Mouse (Mus musculus) MEL (cell line): ENCODE results near the gene Sv2a. TPM values are rescaled to one million over a fixed set of nuclear protein-coding genes. Genes with fewer than 3 reads are reported as not detected.
A peak's percentile ranks its signal among the peaks of the same experiment; 100 is the strongest.

Source experiments
- DNase-seq: peaks from one replicate; pipeline ENCODE4 v3.0.0; 2011; ENCODE audit warnings: low read depth, low spot score
- H3K27ac ChIP-seq: 2 replicates; pipeline ENCODE4 v1.5.1; 2012; ENCODE audit warnings: low read depth, mild to moderate bottlenecking, control low read depth, low read length, moderate library complexity; ENCODE audit not compliant: control insufficient read depth
- H3K27me3 ChIP-seq, 2 experiments: fragments of 150-350 bp in 1 of 2; sonication (generic) in 1 of 2; 2 replicates each; pipeline ENCODE4 v1.6.1; 2012; ENCODE audit warnings: low read length in 2 of 2, mild to moderate bottlenecking in 2 of 2, improper control_type of control experiment in 1 of 2, moderate library complexity in 1 of 2; ENCODE audit not compliant: insufficient read depth in 2 of 2, control insufficient read depth in 1 of 2
- H3K36me3 ChIP-seq, 2 experiments: 2 replicates each; pipeline ENCODE4 v1.6.1; 2012 to 2014; ENCODE audit warnings: low read length in 2 of 2, improper control_type of control experiment in 1 of 2, inconsistent platforms in 1 of 2, mild to moderate bottlenecking in 1 of 2; ENCODE audit not compliant: insufficient read depth in 2 of 2, control insufficient read depth in 1 of 2
- H3K4me1 ChIP-seq, 2 experiments: fragments of 150-350 bp in 1 of 2; sonication (generic) in 1 of 2; 2 replicates each; pipeline ENCODE4 v1.6.1; 2012; ENCODE audit warnings: low read length in 2 of 2, improper control_type of control experiment in 1 of 2, mild to moderate bottlenecking in 1 of 2; ENCODE audit not compliant: insufficient read depth in 2 of 2, control insufficient read depth in 1 of 2
- H3K4me3 ChIP-seq, 2 experiments: fragments of 150-350 bp in 1 of 2; sonication (generic) in 1 of 2; 2 replicates each; pipeline ENCODE4 v1.5.1; 2012; ENCODE audit warnings: low read depth in 2 of 2, low read length in 2 of 2, mild to moderate bottlenecking in 2 of 2, moderate library complexity in 2 of 2, control low read depth in 1 of 2, improper control_type of control experiment in 1 of 2; ENCODE audit not compliant: control insufficient read depth in 1 of 2, insufficient read depth in 1 of 2
- H3K79me2 ChIP-seq: 2 replicates; pipeline ENCODE4 v1.6.1; 2012; ENCODE audit warnings: mild to moderate bottlenecking, low read length, moderate library complexity; ENCODE audit not compliant: control insufficient read depth, poor library complexity, insufficient read depth
- H3K9ac ChIP-seq: 2 replicates; pipeline ENCODE4 v1.6.1; 2012; ENCODE audit warnings: low read depth, mild to moderate bottlenecking, control low read depth, low read length, moderate library complexity; ENCODE audit not compliant: control insufficient read depth, poor library complexity, severe bottlenecking
- H3K9me3 ChIP-seq: fragments of 150-350 bp; sonication (generic); replicated peaks from 2 replicates; pipeline ENCODE4 v1.6.1; 2012; ENCODE audit warnings: mild to moderate bottlenecking, low read length, improper control_type of control experiment, moderate library complexity; ENCODE audit not compliant: insufficient read depth
- BHLHE40 ChIP-seq: IDR thresholded peaks from 2 replicates; pipeline ENCODE4 v1.6.1; 2012; ENCODE audit warnings: low read depth, mild to moderate bottlenecking, inconsistent platforms, low read length, improper control_type of control experiment, borderline replicate concordance
- CHD1 ChIP-seq: IDR thresholded peaks from 2 replicates; pipeline ENCODE4 v1.6.1; 2012; ENCODE audit warnings: low read depth, mild to moderate bottlenecking, inconsistent platforms, low read length, improper control_type of control experiment
- CHD2 ChIP-seq: IDR thresholded peaks from 2 replicates; pipeline ENCODE4 v1.6.1; 2011; ENCODE audit warnings: low read length, improper control_type of control experiment
- E2F4 ChIP-seq: IDR thresholded peaks from 2 replicates; pipeline ENCODE4 v1.6.1; 2011; ENCODE audit warnings: low read depth, low read length, improper control_type of control experiment, borderline replicate concordance
- ETS1 ChIP-seq: IDR thresholded peaks from 2 replicates; pipeline ENCODE4 v1.6.1; 2012; ENCODE audit warnings: low read depth, mild to moderate bottlenecking, inconsistent platforms, low read length, improper control_type of control experiment, moderate library complexity
- GABPA ChIP-seq: IDR thresholded peaks from 2 replicates; pipeline ENCODE4 v1.6.1; 2012; ENCODE audit warnings: low read depth, mild to moderate bottlenecking, inconsistent platforms, low read length, improper control_type of control experiment, moderate library complexity
- GATA1 ChIP-seq: IDR thresholded peaks from 2 replicates; pipeline ENCODE4 v1.6.1; 2011; ENCODE audit warnings: low read depth, low read length, improper control_type of control experiment
- MAX ChIP-seq: IDR thresholded peaks from 2 replicates; pipeline ENCODE4 v1.6.1; 2011; ENCODE audit warnings: low read length, improper control_type of control experiment
- MEF2A ChIP-seq: IDR thresholded peaks from 2 replicates; pipeline ENCODE4 v1.6.1; 2014; ENCODE audit warnings: low read depth, mild to moderate bottlenecking, inconsistent platforms, low read length, improper control_type of control experiment; ENCODE audit not compliant: poor library complexity, insufficient replicate concordance, severe bottlenecking; ENCODE audit errors: extremely low read depth
- MXI1 ChIP-seq: IDR thresholded peaks from 2 replicates; pipeline ENCODE4 v1.6.1; 2011; ENCODE audit warnings: mild to moderate bottlenecking, low read depth, low read length, improper control_type of control experiment
- MYB ChIP-seq: IDR thresholded peaks from 2 replicates; pipeline ENCODE4 v1.6.1; 2011; ENCODE audit warnings: mild to moderate bottlenecking, low read depth, low read length, improper control_type of control experiment
- NELFE ChIP-seq: IDR thresholded peaks from 2 replicates; pipeline ENCODE4 v1.6.1; 2011; ENCODE audit warnings: low read depth, low read length, improper control_type of control experiment
- POLR2A ChIP-seq, 2 experiments: IDR thresholded peaks; 2 replicates each; pipeline ENCODE4 v1.6.1; 2011 to 2012; ENCODE audit warnings: low read length in 2 of 2, mild to moderate bottlenecking in 2 of 2, control low read depth in 1 of 2, improper control_type of control experiment in 1 of 2, low read depth in 1 of 2, moderate library complexity in 1 of 2; ENCODE audit not compliant: control insufficient read depth in 1 of 2, insufficient read depth in 1 of 2, poor library complexity in 1 of 2
- POLR2AphosphoS2 ChIP-seq: IDR thresholded peaks from 2 replicates; pipeline ENCODE4 v1.6.1; 2011; ENCODE audit warnings: low read length, improper control_type of control experiment
- POLR2AphosphoS5 ChIP-seq: IDR thresholded peaks from 2 replicates; pipeline ENCODE4 v1.6.1; 2012; ENCODE audit warnings: low read depth, borderline replicate concordance, mild to moderate bottlenecking, inconsistent platforms, low read length, moderate library complexity, mixed read lengths
- RAD21 ChIP-seq: IDR thresholded peaks from 2 replicates; pipeline ENCODE4 v1.6.1; 2011; ENCODE audit warnings: mild to moderate bottlenecking, low read depth, low read length, improper control_type of control experiment
- SIN3A ChIP-seq: IDR thresholded peaks from 2 replicates; pipeline ENCODE4 v1.6.1; 2012; ENCODE audit warnings: low read length, improper control_type of control experiment, inconsistent platforms
- TCF12 ChIP-seq: IDR thresholded peaks from 2 replicates; pipeline ENCODE4 v1.6.1; 2014; ENCODE audit warnings: low read depth, mild to moderate bottlenecking, inconsistent platforms, low read length, improper control_type of control experiment, moderate library complexity
- USF1 ChIP-seq: IDR thresholded peaks from 2 replicates; pipeline ENCODE4 v1.6.1; 2014; ENCODE audit warnings: low read depth, mild to moderate bottlenecking, inconsistent platforms, low read length, improper control_type of control experiment, moderate library complexity
- USF2 ChIP-seq, 2 experiments: IDR thresholded peaks; 2 replicates each; pipeline ENCODE4 v1.6.1; 2011 to 2012; ENCODE audit warnings: improper control_type of control experiment in 2 of 2, low read length in 2 of 2, borderline replicate concordance in 1 of 2, inconsistent platforms in 1 of 2, low read depth in 1 of 2, mild to moderate bottlenecking in 1 of 2; ENCODE audit not compliant: insufficient read depth in 1 of 2
- ZC3H11A ChIP-seq: IDR thresholded peaks from 2 replicates; pipeline ENCODE4 v1.6.1; 2012; ENCODE audit warnings: low read depth, mild to moderate bottlenecking, inconsistent platforms, low read length, improper control_type of control experiment
- ZKSCAN1 ChIP-seq: IDR thresholded peaks from 2 replicates; pipeline ENCODE4 v1.6.1; 2012; ENCODE audit warnings: low read depth, mild to moderate bottlenecking, inconsistent platforms, low read length, improper control_type of control experiment, moderate library complexity
- ZMIZ1 ChIP-seq: IDR thresholded peaks from 2 replicates; pipeline ENCODE4 v1.6.1; 2012; ENCODE audit warnings: low read depth, mild to moderate bottlenecking, inconsistent platforms, low read length, improper control_type of control experiment, moderate library complexity
- ZNF384 ChIP-seq: IDR thresholded peaks from 2 replicates; pipeline ENCODE4 v1.6.1; 2012; ENCODE audit warnings: low read depth, mild to moderate bottlenecking, inconsistent platforms, low read length, improper control_type of control experiment
- polyA plus RNA-seq, 2 experiments: library from polyadenylated mRNA; stranded (reverse) in 1 of 2; unstranded in 1 of 2; fragments of >175 nt in 1 of 2; fragments of >200 nt in 1 of 2; gene quantifications; 2 replicates each; pipeline versions ENCODE4 v1.2.1 to v1.2.4; 2012; ENCODE audit warnings: low replicate concordance in 2 of 2, low read depth in 1 of 2; ENCODE audit not compliant: insufficient read length in 2 of 2, insufficient read depth in 1 of 2, missing spikeins in 1 of 2
- total RNA-seq: library from RNA; depleted of rRNA; stranded (reverse); fragments of 300-350 nt; gene quantifications from 2 replicates; pipeline ENCODE4 v1.2.3, GENCODE M21; 2012

Sv2a gene
- total and polyA plus RNA-seq, 3 experiments, result 0.77 to 3.3 TPM; not detected in 1

- no peak overlapping the region for H3K27ac ChIP-seq
- TF ChIP-seq GABPA (no peak), CHD1 (peak; percentile 60; the same call in 1 of the 2 replicates), E2F4 (no peak), ZC3H11A (no peak), POLR2AphosphoS2 (0 out of 2 replicates have a peak, but pooled peaks have one; percentile 1), SIN3A (no peak; the same call in 1 of the 2 replicates), POLR2AphosphoS5 (no peak), MYB (no peak), RAD21 (no peak), BHLHE40 (no peak), USF2 (IDR thresholded peaks at IDR 0.05; ENCODE audit: borderline replicate concordance in 1 of 2, insufficient read depth in 1 of 2, low read depth in 1 of 2, low read length in 2 of 2) (no peak), NELFE (no peak), MAX (no peak), ZMIZ1 (no peak), ZKSCAN1 (no peak), MEF2A (no peak), ZNF384 (0 out of 2 replicates have a peak, but pooled peaks have one; percentile 3), ETS1 (no peak), USF1 (no peak), MXI1 (no peak)
- H3K9me3 ChIP-seq, result no peaks in the 10 kb centered on the region
- peaks cover 8 to 34% of the 10 kb centered on the region in 2 experiments for H3K4me1 ChIP-seq
- no peaks in the 10 kb centered on the region for H3K27me3 ChIP-seq
- no peak for DNase-seq
- peaks cover 24 to 40% of the 10 kb centered on the region in 2 experiments for H3K36me3 ChIP-seq
- peaks cover 43% of the 10 kb centered on the region for H3K79me2 ChIP-seq
- H3K9ac ChIP-seq, result no peak overlapping the region
- no peak overlapping the region for H3K4me3 ChIP-seq
Observed at GRCm38 (mm10) chr3:96175251-96175650, 5.7 kb upstream of the Sv2a start.

DNA sequence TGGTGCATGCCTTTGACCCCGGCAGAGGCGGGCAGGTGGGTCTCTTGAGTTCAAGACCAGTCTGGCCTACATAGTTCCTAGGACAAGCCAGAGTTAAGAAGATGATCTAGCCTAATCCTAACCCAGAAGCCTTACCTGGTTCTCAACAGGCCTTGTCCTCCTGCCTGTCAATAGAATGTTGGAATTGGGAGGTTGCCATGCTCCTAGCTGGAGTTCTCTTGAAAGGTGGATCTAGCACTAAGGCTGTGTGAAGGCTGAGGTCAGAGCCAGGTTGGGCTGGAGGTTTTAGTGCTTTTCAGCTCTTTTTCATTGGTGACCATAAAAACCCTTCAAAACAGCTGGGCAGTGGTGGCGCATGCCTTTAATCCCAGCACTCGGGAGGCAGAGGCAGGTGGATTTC lies 2.5 kb upstream of the Sv2a start:
- no peak overlapping the region for H3K27ac ChIP-seq
- H3K9ac ChIP-seq, result no peak overlapping the region
- peaks cover 2 to 23% of the 10 kb centered on the region in 2 experiments for H3K4me1 ChIP-seq
- no peaks in the 10 kb centered on the region for H3K27me3 ChIP-seq
- peaks cover 24 to 25% of the 10 kb centered on the region in 2 experiments for H3K36me3 ChIP-seq
- H3K79me2 ChIP-seq, result peaks cover 21% of the 10 kb centered on the region
- no peaks in the 10 kb centered on the region for H3K9me3 ChIP-seq
- peak; percentile 37 for DNase-seq
- H3K4me3 ChIP-seq, result no peak overlapping the region
- no peak for TF ChIP-seq CHD2
- TF ChIP-seq RAD21, result no peak
- peak; percentile 44 for TF ChIP-seq POLR2AphosphoS2
- no peak for TF ChIP-seq GATA1
- TF ChIP-seq USF1, result no peak
- TF ChIP-seq NELFE, result no peak
- peak in 1 of 2 experiments; percentile 36; a peak in 2 of 4 replicates for TF ChIP-seq POLR2A (IDR thresholded peaks at IDR 0.05; ENCODE audit: control insufficient read depth in 1 of 2, insufficient read depth in 1 of 2, low read depth in 1 of 2, low read length in 2 of 2, poor library complexity in 1 of 2)
- TF ChIP-seq TCF12, result no peak
